In the genomic region with DNA sequence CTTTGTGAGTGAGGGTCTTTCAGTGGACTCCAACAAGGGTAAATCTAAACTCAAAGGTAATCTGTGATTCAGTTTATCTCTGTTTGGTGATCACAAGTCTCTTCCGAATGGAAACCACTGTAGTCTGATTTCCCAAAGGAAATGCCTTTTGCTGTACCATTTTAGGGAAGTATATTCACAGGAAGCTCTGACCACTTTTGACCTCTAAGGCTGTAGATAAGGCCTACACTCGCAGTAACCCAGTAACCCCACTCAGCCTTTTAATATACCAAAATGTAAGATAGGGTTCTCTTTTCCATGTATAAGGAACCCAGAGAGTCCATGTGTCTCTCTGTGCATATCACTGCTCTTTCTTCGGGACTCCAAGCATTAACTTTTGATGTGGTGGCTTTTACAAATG, we compare ENCODE assay signal across 17 mouse cellular contexts. TPM values are rescaled to one million over a fixed set of nuclear protein-coding genes. Genes with fewer than 3 reads are reported as not detected.
"Had no signal": no experiment of that assay in that cellular context is flagged by ENCODE, and none has a peak within 500 bp of the region (broad histone marks: within the 10 kb centered on the region; RNA-seq: fewer than 3 reads in every experiment).

No protein-coding gene starts in this region.

- H3K36me3 ChIP-seq: limb, embryonic 12.5 days; midbrain, embryonic 12.5 days; neural tube, embryonic 13.5 days had no signal

- H3K4me1 ChIP-seq: limb, embryonic 12.5 days; neural tube, embryonic 13.5 days had no signal

- H3K4me3 ChIP-seq: limb, embryonic 12.5 days; midbrain, embryonic 12.5 days; neural tube, embryonic 13.5 days had no signal

- H3K27me3 ChIP-seq: limb, embryonic 12.5 days; midbrain, embryonic 12.5 days; neural tube, embryonic 13.5 days had no signal

- H3K9me3 ChIP-seq: midbrain, embryonic 12.5 days; neural tube, embryonic 13.5 days had no signal

- ATAC-seq: lung, postnatal 0 days; midbrain, embryonic 16.5 days had no signal

- DNase-seq: kidney, adult 8-10 months; kidney, postnatal 25 days; layer of hippocampus, adult 9-11 months; layer of hippocampus, postnatal 36 days; liver; lung, adult 2 months; lung, postnatal 36 days; right cerebral cortex, postnatal 14 days; thymus, adult 18-20 months; thymus, postnatal 14 days had no signal

- H3K27ac ChIP-seq: limb, embryonic 12.5 days; liver, embryonic 14.5 days; midbrain, embryonic 12.5 days; neural tube, embryonic 13.5 days had no signal

RNA-seq across cellular contexts. Expression of gene Tnfrsf26, which starts 23.2 kb away (rescaled TPM):
- total RNA-seq: left cerebral cortex, adult 8-10 months had no signal
